Mouse (Mus musculus) hindbrain, postnatal 0 days (tissue): ENCODE data around the gene Mc3r. TPM values are rescaled to one million over a fixed set of nuclear protein-coding genes. Genes with fewer than 3 reads are reported as not detected.

Experiments
- ATAC-seq: fragments of 200-750 bp; cut with Nextera tagmentation; 2 replicates; pipeline ENCODE4 v1.8.0; 2017; ENCODE audit warnings: mild to moderate bottlenecking, moderate TSS enrichment, moderate library complexity
- DNase-seq: peaks from one replicate; pipeline ENCODE4 v3.0.0-alpha.2; 2015; ENCODE audit warnings: low spot score
- H3K27ac ChIP-seq: fragments of 300-500 bp; sonication (generic); 2 replicates; pipeline ENCODE4 v1.5.1; 2014; ENCODE audit warnings: mild to moderate bottlenecking
- H3K27me3 ChIP-seq: fragments of 300-500 bp; sonication (generic); 2 replicates; pipeline ENCODE4 v1.6.1; 2014; ENCODE audit warnings: low read length, mixed read lengths; ENCODE audit not compliant: insufficient read depth
- H3K36me3 ChIP-seq: fragments of 300-500 bp; sonication (generic); 2 replicates; pipeline ENCODE4 v1.6.1; 2014; ENCODE audit warnings: low read length, mixed read lengths; ENCODE audit not compliant: insufficient read depth
- H3K4me1 ChIP-seq: fragments of 300-500 bp; sonication (generic); 2 replicates; pipeline ENCODE4 v1.6.1; 2014; ENCODE audit warnings: antibody characterized with exemption, low read length, mixed read lengths; ENCODE audit not compliant: insufficient read depth
- H3K4me2 ChIP-seq: fragments of 300-500 bp; sonication (generic); 2 replicates; pipeline ENCODE4 v1.6.1; 2014; ENCODE audit warnings: low read depth, mild to moderate bottlenecking, low read length, moderate library complexity, mixed read lengths
- H3K4me3 ChIP-seq: fragments of 300-500 bp; sonication (generic); 2 replicates; pipeline ENCODE4 v1.5.1; 2014; ENCODE audit warnings: low read length
- H3K9ac ChIP-seq: fragments of 300-500 bp; sonication (generic); replicated peaks from 2 replicates; pipeline ENCODE4 v1.6.1; 2014; ENCODE audit warnings: mild to moderate bottlenecking, low read length, moderate library complexity, mixed read lengths
- H3K9me3 ChIP-seq: fragments of 300-500 bp; sonication (generic); 2 replicates; pipeline ENCODE4 v1.6.1; 2016; ENCODE audit warnings: low read length, mixed read lengths
- CTCF ChIP-seq: IDR thresholded peaks from 2 replicates; pipeline ENCODE4 v1.5.1; 2016; ENCODE audit warnings: antibody characterized with exemption, control low read depth, low read depth
- WGBS: fragments of 180-500 bp; shearing (Covaris S2); extraction: QIAGEN DNeasy Blood & Tissue Kit; methylation state at CpG from one replicate; pipeline ENCODE4 v1.1.7; 2014; 5-methylcytosine and 5-hydroxymethylcytosine counted together
- polyA plus RNA-seq: library from polyadenylated mRNA; unstranded; fragments of >200 nt; fragmentation: Nextera tagmentation; extraction: Ambion mirVana; gene quantifications from 2 replicates; pipeline ENCODE4 v1.2.1, GENCODE M21; 2015
- total RNA-seq: library from RNA; depleted of rRNA; stranded (reverse); fragments of >200 nt; gene quantifications from 2 replicates; pipeline ENCODE4 v1.2.3, GENCODE M21; 2014

The Mc3r gene
- total and polyA plus RNA-seq, 2 experiments from 2014 or later: 0.31 to 0.38 TPM

DNA sequence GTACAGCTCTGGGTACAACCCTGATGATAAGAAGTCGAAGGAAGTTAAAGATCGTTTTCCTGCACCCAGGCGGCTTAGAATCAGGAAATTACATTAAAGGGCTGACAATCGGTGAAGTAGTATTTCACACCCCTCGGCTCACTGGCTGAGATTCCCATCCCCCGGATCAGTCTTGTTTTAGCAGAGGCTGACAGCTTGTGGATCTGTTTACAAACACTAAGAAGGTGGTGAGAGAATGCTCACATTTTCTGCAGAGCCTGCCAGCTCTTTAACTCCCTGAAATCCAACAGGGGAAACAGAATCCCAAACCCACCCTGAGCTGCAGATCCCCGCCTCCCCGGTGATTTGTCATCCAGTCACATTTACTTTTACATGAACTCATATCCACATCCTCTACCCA, 2.8 kb upstream of the Mc3r start:
- H3K9me3 ChIP-seq: no peaks in the 10 kb centered on the region
- no peak for DNase-seq
- no peak overlapping the region for H3K4me2 ChIP-seq
- no peaks in the 10 kb centered on the region for H3K36me3 ChIP-seq
- H3K27me3 ChIP-seq: peaks cover 13% of the 10 kb centered on the region; the same call in 1 of the 2 replicates
- no peak overlapping the region for H3K4me3 ChIP-seq
- H3K4me1 ChIP-seq: no peaks in the 10 kb centered on the region
- ATAC-seq: no peak
- 74% methylated on average over 8 of the region's 8 CpGs for WGBS
- TF ChIP-seq CTCF: no peak
- no peak overlapping the region for H3K9ac ChIP-seq
- no peak overlapping the region for H3K27ac ChIP-seq

DNA sequence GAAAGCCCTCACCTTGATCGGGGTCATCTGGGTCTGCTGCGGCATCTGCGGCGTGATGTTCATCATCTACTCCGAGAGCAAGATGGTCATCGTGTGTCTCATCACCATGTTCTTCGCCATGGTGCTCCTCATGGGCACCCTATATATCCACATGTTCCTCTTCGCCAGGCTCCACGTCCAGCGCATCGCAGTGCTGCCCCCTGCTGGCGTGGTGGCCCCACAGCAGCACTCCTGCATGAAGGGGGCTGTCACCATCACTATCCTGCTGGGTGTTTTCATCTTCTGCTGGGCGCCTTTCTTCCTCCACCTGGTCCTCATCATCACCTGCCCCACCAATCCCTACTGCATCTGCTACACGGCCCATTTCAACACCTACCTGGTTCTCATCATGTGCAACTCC, 1.0 kb downstream of the Mc3r start:
- TF ChIP-seq CTCF: peak; percentile 62
- H3K36me3 ChIP-seq: no peaks in the 10 kb centered on the region
- DNase-seq: no peak
- no peak for ATAC-seq
- H3K27ac ChIP-seq: no peak overlapping the region
- H3K9ac ChIP-seq: no peak overlapping the region
- H3K9me3 ChIP-seq: no peaks in the 10 kb centered on the region
- no peak overlapping the region for H3K4me2 ChIP-seq
- H3K27me3 ChIP-seq: peaks cover 13% of the 10 kb centered on the region; the same call in 1 of the 2 replicates
- no peak overlapping the region for H3K4me3 ChIP-seq
- H3K4me1 ChIP-seq: no peaks in the 10 kb centered on the region
- 85% methylated on average over 14 of the region's 14 CpGs for WGBS

DNA sequence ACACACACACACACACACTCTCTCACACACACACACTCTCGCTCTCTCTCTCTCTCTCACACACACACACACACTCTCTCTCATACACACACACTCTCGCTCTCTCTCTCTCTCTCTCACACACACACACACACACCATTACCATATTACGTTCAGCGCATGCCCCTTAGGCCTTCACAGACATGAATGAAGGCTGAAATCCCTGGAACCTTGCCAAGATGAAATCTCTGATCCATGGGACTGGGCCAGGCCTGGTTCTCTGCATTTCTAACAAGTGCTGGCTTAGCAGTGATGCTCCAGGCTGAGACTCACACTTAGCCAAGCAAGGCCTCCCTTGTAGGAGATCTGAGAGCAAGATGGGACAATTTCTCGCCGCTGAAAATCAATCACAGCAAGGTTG, 8.1 kb downstream of the Mc3r start:
- Histone ChIP-seq H3K4me2 (no peak overlapping the region), H3K27me3 (no peaks in the 10 kb centered on the region), H3K4me1 (no peaks in the 10 kb centered on the region), H3K4me3 (no peak overlapping the region), H3K27ac (no peak overlapping the region), H3K9me3 (no peaks in the 10 kb centered on the region), H3K36me3 (no peaks in the 10 kb centered on the region), H3K9ac (no peak overlapping the region)
- TF ChIP-seq CTCF: no peak
- WGBS: 63% methylated on average over 6 of the region's 6 CpGs
- ATAC-seq (no peak), DNase-seq (peak; percentile 64)

DNA sequence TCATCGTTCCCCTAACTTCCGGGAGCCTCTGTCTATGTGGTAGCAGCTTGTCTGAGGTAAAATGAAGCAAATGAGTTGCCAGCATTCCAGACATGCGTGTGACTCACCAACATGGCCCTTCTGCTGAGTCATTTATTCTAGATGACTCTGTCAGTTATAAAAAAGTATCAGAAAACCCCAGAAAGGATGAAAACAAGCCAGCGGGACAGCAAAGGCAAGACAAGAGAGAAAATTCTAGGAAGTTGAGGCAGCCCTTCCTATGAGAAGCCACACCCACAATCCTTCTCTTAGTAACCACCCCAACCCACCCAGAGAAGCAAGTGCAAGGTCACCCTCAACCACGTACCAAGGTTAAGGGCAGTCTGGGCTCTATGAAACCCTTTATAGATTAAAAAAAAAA, 8.7 kb downstream of the Mc3r start:
- ATAC-seq (no peak), DNase-seq (no peak)
- Histone ChIP-seq H3K36me3 (no peaks in the 10 kb centered on the region), H3K9me3 (no peaks in the 10 kb centered on the region), H3K4me1 (no peaks in the 10 kb centered on the region), H3K27ac (no peak overlapping the region), H3K27me3 (no peaks in the 10 kb centered on the region), H3K4me2 (no peak overlapping the region), H3K4me3 (no peak overlapping the region), H3K9ac (no peak overlapping the region)
- WGBS: 80% methylated on average over 5 of the region's 5 CpGs
- no peak for TF ChIP-seq CTCF

DNA sequence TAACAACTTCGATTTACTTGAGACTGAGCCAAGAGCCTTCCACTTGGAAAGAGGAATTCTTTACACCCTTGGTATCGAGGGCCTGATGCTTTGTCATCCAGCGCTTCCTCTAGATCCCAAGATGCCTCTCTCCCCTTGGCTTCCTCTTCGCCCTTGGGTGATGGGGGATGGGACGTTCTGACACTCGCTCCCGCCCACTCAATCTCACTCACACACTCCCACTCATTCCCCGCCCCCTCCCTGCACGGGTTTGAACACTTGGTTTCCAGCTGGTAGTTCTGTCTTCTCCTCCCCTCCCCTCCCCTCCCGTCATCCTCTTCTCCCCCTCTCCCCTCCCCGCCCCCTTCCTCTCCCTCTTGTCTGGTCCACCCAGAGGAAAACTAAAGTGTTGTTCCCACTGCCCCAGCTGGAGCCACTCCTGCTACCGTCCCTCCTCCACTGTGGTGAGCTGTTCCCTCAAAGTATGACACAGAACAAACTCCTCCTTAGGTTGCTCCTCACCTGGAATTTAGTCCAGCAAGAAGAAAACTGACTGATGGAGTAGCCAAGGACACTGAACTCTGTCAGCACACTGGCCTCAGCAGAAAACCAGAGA, 9.3 kb downstream of the Mc3r start:
- no peak overlapping the region for H3K9ac ChIP-seq
- no peak for TF ChIP-seq CTCF
- H3K4me1 ChIP-seq: no peaks in the 10 kb centered on the region
- DNase-seq: no peak
- H3K36me3 ChIP-seq: no peaks in the 10 kb centered on the region
- no peak overlapping the region for H3K4me2 ChIP-seq
- H3K27ac ChIP-seq: no peak overlapping the region
- WGBS: 46% methylated on average over 11 of the region's 12 CpGs
- H3K4me3 ChIP-seq: no peak overlapping the region
- no peaks in the 10 kb centered on the region for H3K9me3 ChIP-seq
- no peak for ATAC-seq
- no peaks in the 10 kb centered on the region for H3K27me3 ChIP-seq

DNA sequence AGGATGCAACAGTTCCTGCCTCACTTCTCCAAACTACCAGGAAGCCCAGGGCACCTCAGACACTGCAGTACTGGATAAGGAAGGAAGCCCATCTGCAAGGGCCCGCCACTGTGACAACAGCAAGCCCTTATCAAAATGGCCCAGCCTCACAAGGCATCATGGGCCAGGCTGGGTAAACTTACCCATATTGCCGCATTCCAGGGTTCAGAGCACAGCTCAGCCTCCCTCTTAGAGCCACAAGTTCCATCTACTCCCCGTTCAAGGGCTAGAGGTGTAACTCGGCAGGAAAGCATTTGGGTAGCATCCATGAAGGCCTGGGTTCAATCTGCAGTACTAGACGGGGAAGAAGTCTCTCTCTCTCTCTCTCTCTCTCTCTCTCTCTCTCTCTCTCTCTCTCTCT, 11.8 kb downstream of the Mc3r start:
- Histone ChIP-seq H3K4me2 (no peak overlapping the region), H3K27me3 (no peaks in the 10 kb centered on the region), H3K36me3 (no peaks in the 10 kb centered on the region), H3K27ac (no peak overlapping the region), H3K9ac (no peak overlapping the region), H3K4me1 (no peaks in the 10 kb centered on the region), H3K9me3 (no peaks in the 10 kb centered on the region), H3K4me3 (no peak overlapping the region)
- DNase-seq (no peak), ATAC-seq (no peak)
- WGBS: 83% methylated on average over 5 of the region's 5 CpGs
- TF ChIP-seq CTCF: no peak

DNA sequence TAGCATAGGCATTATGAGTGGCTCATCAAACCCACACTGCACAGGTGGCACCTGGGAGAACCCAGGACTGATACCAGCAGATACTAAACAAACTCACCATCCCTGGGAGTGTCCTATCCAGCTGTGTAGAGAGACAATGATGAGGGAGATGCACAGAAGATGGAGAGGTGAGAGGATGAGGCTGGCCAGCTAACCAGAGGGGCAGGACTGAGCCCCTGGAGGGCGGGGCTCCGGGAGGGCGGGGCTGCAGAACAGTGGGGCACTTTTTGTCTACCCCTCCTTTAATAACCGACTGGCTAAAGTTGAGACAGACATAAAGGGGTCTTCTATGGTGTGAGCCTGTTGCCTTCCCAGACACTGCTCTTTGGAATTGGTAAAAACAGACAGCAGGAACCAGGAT, 13.1 kb downstream of the Mc3r start:
- Histone ChIP-seq H3K36me3 (no peaks in the 10 kb centered on the region), H3K4me3 (no peak overlapping the region), H3K27me3 (no peaks in the 10 kb centered on the region), H3K4me2 (no peak overlapping the region), H3K4me1 (no peaks in the 10 kb centered on the region), H3K9me3 (no peaks in the 10 kb centered on the region), H3K9ac (no peak overlapping the region), H3K27ac (no peak overlapping the region)
- no peak for DNase-seq
- TF ChIP-seq CTCF: no peak
- ATAC-seq: no peak
- WGBS: 79% methylated on average over 4 of the region's 4 CpGs
